ENCODE assay signal across 11 mouse cellular contexts in the genomic region with DNA sequence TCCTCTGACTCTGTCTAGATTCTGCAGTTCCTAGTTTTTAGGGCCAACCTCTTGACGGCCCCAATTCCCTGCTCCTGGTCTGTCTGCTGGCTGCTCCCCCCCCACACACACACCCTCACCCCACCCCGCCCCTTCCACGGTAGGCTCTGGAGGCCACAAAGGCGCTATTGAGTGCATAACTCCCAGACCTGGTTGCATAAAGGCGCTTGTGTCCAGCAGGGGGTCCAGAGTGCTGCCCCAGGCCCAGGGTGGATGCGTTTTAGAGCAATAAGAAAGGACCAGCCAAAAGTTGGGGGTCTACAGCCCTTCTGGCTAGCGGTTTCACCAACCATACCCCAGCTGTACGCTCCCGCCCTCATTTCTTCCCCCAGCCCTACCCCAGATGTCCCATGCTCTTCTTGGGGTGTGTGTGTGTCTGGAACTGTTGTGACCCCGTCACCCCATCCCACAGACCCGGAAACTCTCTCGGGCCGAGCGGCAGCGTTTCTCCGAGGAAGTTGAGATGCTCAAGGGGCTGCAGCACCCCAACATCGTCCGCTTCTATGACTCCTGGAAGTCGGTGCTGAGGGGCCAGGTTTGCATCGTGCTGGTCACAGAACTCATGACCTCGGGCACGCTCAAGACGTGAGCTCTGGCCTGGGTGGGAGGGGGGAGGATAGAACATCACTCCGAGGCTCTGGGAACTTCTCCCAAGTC. TPM values are rescaled to one million over a fixed set of nuclear protein-coding genes. Genes with fewer than 3 reads are reported as not detected.
DNase-seq lines count a peak whose midpoint lies in the region; ATAC-seq and TF ChIP-seq lines count a peak whose summit lies in the region.
"Had no signal": no experiment of that assay in that cellular context is flagged by ENCODE, and none has a peak within 500 bp of the region (broad histone marks: within the 10 kb centered on the region; RNA-seq: fewer than 3 reads in every experiment).

No protein-coding gene starts in this region.

- H3K9me3 ChIP-seq in heart, embryonic 12.5 days (replicated peaks): no peaks in the 10 kb centered on the region
- H3K9me3 ChIP-seq in G1E (replicated peaks): no peaks in the 10 kb centered on the region
- no peaks in the 10 kb centered on the region for H3K9me3 ChIP-seq in hindbrain, embryonic 16.5 days (ENCODE audit: control insufficient read depth, low read length)
- no peaks in the 10 kb centered on the region for H3K9me3 ChIP-seq in liver, embryonic 16.5 days (replicated peaks; ENCODE audit: control insufficient read depth, low read length)

- peaks cover 69% of the 10 kb centered on the region for H3K4me1 ChIP-seq in heart, embryonic 12.5 days (replicated peaks)
- H3K4me1 ChIP-seq in G1E (ENCODE audit: insufficient read depth, low read depth, low read length): peaks cover 66% of the 10 kb centered on the region
- peaks cover 30% of the 10 kb centered on the region for H3K4me1 ChIP-seq in hindbrain, embryonic 16.5 days (ENCODE audit: control insufficient read depth, insufficient read depth, low read depth, low read length)
- peaks cover 48% of the 10 kb centered on the region for H3K4me1 ChIP-seq in liver, embryonic 16.5 days (ENCODE audit: control insufficient read depth, low read depth, low read length)

- no peak for TF ChIP-seq CTCF in G1E (IDR thresholded peaks at IDR 0.05; ENCODE audit: low read depth, low read length)

- peak overlapping the region; percentile 89 for H3K9ac ChIP-seq in heart, embryonic 12.5 days
- H3K9ac ChIP-seq in hindbrain, embryonic 16.5 days (ENCODE audit: low read depth, low read length): no peak overlapping the region
- H3K9ac ChIP-seq in liver, embryonic 16.5 days (ENCODE audit: low read depth, low read length): peak overlapping the region; percentile 36; the same call in 1 of the 2 replicates

- ATAC-seq in heart, embryonic 12.5 days (ENCODE audit: insufficient number of reproducible peaks, low FRiP score): no peak
- no peak for ATAC-seq in G1E (ENCODE audit: extremely low read depth, insufficient number of reproducible peaks, low FRiP score, poor library complexity, severe bottlenecking)
- ATAC-seq in hindbrain, embryonic 16.5 days: no peak
- ATAC-seq in liver, embryonic 16.5 days (ENCODE audit: low read depth): no peak
- no peak for ATAC-seq in granulocyte monocyte progenitor cell, adult 5-6 weeks (replicated peaks; ENCODE audit: poor library complexity, severe bottlenecking)

- intact Hi-C loops in heart, postnatal 10 days (cut with DNase I): no loop called here

- 4% methylated on average over 24 of the region's 24 CpGs for WGBS in heart, embryonic 12.5 days
- 3% methylated on average over 24 of the region's 24 CpGs for WGBS in hindbrain, embryonic 16.5 days
- WGBS in liver, embryonic 16.5 days (ENCODE audit: insufficient replicate concordance): 6% methylated on average over 24 of the region's 24 CpGs

- H3K27ac ChIP-seq in heart, embryonic 12.5 days (ENCODE audit: poor library complexity, severe bottlenecking): no peak overlapping the region
- no peak overlapping the region for H3K27ac ChIP-seq in hindbrain, embryonic 16.5 days (ENCODE audit: low read depth, low read length)
- no peak overlapping the region for H3K27ac ChIP-seq in liver, embryonic 16.5 days (ENCODE audit: low read length)

- H3K36me3 ChIP-seq in heart, embryonic 12.5 days: peaks cover 8% of the 10 kb centered on the region
- peaks cover 66% of the 10 kb centered on the region for H3K36me3 ChIP-seq in G1E (replicated peaks)
- peaks cover 4% of the 10 kb centered on the region; the same call in 1 of the 2 replicates for H3K36me3 ChIP-seq in hindbrain, embryonic 16.5 days (ENCODE audit: control insufficient read depth, insufficient read depth, low read length)
- no peaks in the 10 kb centered on the region for H3K36me3 ChIP-seq in liver, embryonic 16.5 days (ENCODE audit: control insufficient read depth, insufficient read depth)

- peak overlapping the region; percentile 64 for H3K4me3 ChIP-seq in heart, embryonic 12.5 days
- peak overlapping the region; percentile 79 for H3K4me3 ChIP-seq in G1E (ENCODE audit: low read depth, low read length)
- H3K4me3 ChIP-seq in hindbrain, embryonic 16.5 days (ENCODE audit: low read length): no peak overlapping the region
- peak overlapping the region; percentile 80 for H3K4me3 ChIP-seq in liver, embryonic 16.5 days (ENCODE audit: low read depth, low read length)

- peak overlapping the region; percentile 87 for H3K4me2 ChIP-seq in heart, embryonic 12.5 days
- H3K4me2 ChIP-seq in hindbrain, embryonic 16.5 days (ENCODE audit: low read length): peak overlapping the region; percentile 20
- peak overlapping the region; percentile 98 for H3K4me2 ChIP-seq in liver, embryonic 16.5 days (ENCODE audit: low read depth, low read length)

- DNase-seq in heart, postnatal 10 days: no peak
- DNase-seq in G1E (ENCODE audit: low spot score): no peak
- DNase-seq in frontal cortex, postnatal 36 days (ENCODE audit: low spot score in 2 of 2): no peak
- no peak for DNase-seq in spleen, postnatal 14 days (ENCODE audit: low spot score in 2 of 2)
- DNase-seq: gastrocnemius, postnatal 25 days; thymus, postnatal 36 days had no signal

- H3K27me3 ChIP-seq in heart, embryonic 12.5 days (replicated peaks): peaks cover 38% of the 10 kb centered on the region
- no peaks in the 10 kb centered on the region for H3K27me3 ChIP-seq in G1E (ENCODE audit: insufficient read depth, low read length)
- H3K27me3 ChIP-seq in hindbrain, embryonic 16.5 days (replicated peaks; ENCODE audit: control insufficient read depth, insufficient read depth, low read length): peaks cover 40% of the 10 kb centered on the region
- H3K27me3 ChIP-seq in liver, embryonic 16.5 days (ENCODE audit: control insufficient read depth, insufficient read depth, low read depth, low read length): peaks cover 55% of the 10 kb centered on the region

RNA-seq across cellular contexts. Expression of a gene that starts 2.1 kb away (rescaled TPM):
- polyA plus RNA-seq in heart, embryonic 12.5 days (2016; fragmentation: Nextera tagmentation; extraction: Ambion mirVana): 14.0 TPM in 2 replicates
- total RNA-seq in heart, postnatal 10 days (2021): 1 to 10 TPM; 5.7 to 7.6 TPM
- 21.2 and 27.2 TPM in 2 replicates for total RNA-seq in G1E (2014; fragmentation: Nextera tagmentation)
- total RNA-seq in G1E (2017): 2.3 and 4.2 TPM in 2 replicates
- 45.0 and 48.7 TPM in 2 replicates for polyA plus RNA-seq in G1E (2012)
- polyA plus RNA-seq in hindbrain, embryonic 16.5 days (2015; fragmentation: Nextera tagmentation; extraction: Ambion mirVana): 7.2 and 7.3 TPM in 2 replicates
- polyA plus RNA-seq in liver, embryonic 16.5 days (2015; fragmentation: Nextera tagmentation; extraction: Ambion mirVana): 4.3 and 5.4 TPM in 2 replicates
- total RNA-seq in granulocyte monocyte progenitor cell, adult 5-6 weeks (2014; fragmentation: Nextera tagmentation): not detected in 2 replicates
- total RNA-seq in granulocyte monocyte progenitor cell, adult 5-6 weeks (2017): 2.6 TPM in 1 of 2 replicates, not detected in the other

RNA-seq across cellular contexts. Expression of a gene that starts 8.9 kb away (rescaled TPM):
- 98.8 and 101 TPM in 2 replicates for polyA plus RNA-seq in heart, embryonic 12.5 days (2016; fragmentation: Nextera tagmentation; extraction: Ambion mirVana)
- total RNA-seq in heart, postnatal 10 days (2021): 100 to 1,000 TPM in 1 of 2 experiments, 10 to 100 TPM in 1; 97.5 to 111 TPM
- total RNA-seq in G1E (2014; fragmentation: Nextera tagmentation) (482 and 539 TPM in 2 replicates), G1E (2017) (98.4 and 104 TPM in 2 replicates)
- polyA plus RNA-seq in G1E (2012): 140 and 170 TPM in 2 replicates
- polyA plus RNA-seq in hindbrain, embryonic 16.5 days (2015; fragmentation: Nextera tagmentation; extraction: Ambion mirVana): 128 and 131 TPM in 2 replicates
- polyA plus RNA-seq in liver, embryonic 16.5 days (2015; fragmentation: Nextera tagmentation; extraction: Ambion mirVana): 72.2 and 75.2 TPM in 2 replicates
- 176 and 203 TPM in 2 replicates for total RNA-seq in granulocyte monocyte progenitor cell, adult 5-6 weeks (2014; fragmentation: Nextera tagmentation)
- 76.7 and 80.4 TPM in 2 replicates for total RNA-seq in granulocyte monocyte progenitor cell, adult 5-6 weeks (2017)

RNA-seq across cellular contexts. Expression of a gene that starts 16.4 kb away (rescaled TPM):
- 0.81 and 1.5 TPM in 2 replicates for polyA plus RNA-seq in heart, embryonic 12.5 days (2016; fragmentation: Nextera tagmentation; extraction: Ambion mirVana)
- under 1 TPM; 0.14 to 0.57 TPM for total RNA-seq in heart, postnatal 10 days (2021)
- total RNA-seq in G1E (2014; fragmentation: Nextera tagmentation) (1.5 TPM in 1 of 2 replicates, not detected in the other), G1E (2017) (0.81 and 1.1 TPM in 2 replicates)
- polyA plus RNA-seq in G1E (2012): 0.02 TPM in 1 of 2 replicates, not detected in the other
- polyA plus RNA-seq in hindbrain, embryonic 16.5 days (2015; fragmentation: Nextera tagmentation; extraction: Ambion mirVana): 0.83 and 1.0 TPM in 2 replicates
- polyA plus RNA-seq in liver, embryonic 16.5 days (2015; fragmentation: Nextera tagmentation; extraction: Ambion mirVana): 0.70 and 0.74 TPM in 2 replicates
- total RNA-seq in granulocyte monocyte progenitor cell, adult 5-6 weeks (2014; fragmentation: Nextera tagmentation): not detected in 2 replicates
- total RNA-seq in granulocyte monocyte progenitor cell, adult 5-6 weeks (2017): 0.72 and 3.3 TPM in 2 replicates
- total RNA-seq: monocyte, adult 5-6 weeks had no signal

RNA-seq across cellular contexts. Expression of a gene that starts 16.5 kb away (rescaled TPM):
- polyA plus RNA-seq in heart, embryonic 12.5 days (2016; fragmentation: Nextera tagmentation; extraction: Ambion mirVana): 165 and 171 TPM in 2 replicates
- total RNA-seq in heart, postnatal 10 days (2021): 10 to 100 TPM; 84.2 to 92.6 TPM
- total RNA-seq in G1E (2014; fragmentation: Nextera tagmentation): 52.6 and 54.1 TPM in 2 replicates
- total RNA-seq in G1E (2017): 58.1 and 65.9 TPM in 2 replicates
- polyA plus RNA-seq in G1E (2012): 16.8 and 39.8 TPM in 2 replicates
- polyA plus RNA-seq in hindbrain, embryonic 16.5 days (2015; fragmentation: Nextera tagmentation; extraction: Ambion mirVana): 226 and 232 TPM in 2 replicates
- polyA plus RNA-seq in liver, embryonic 16.5 days (2015; fragmentation: Nextera tagmentation; extraction: Ambion mirVana): 77.7 and 79.9 TPM in 2 replicates
- total RNA-seq in granulocyte monocyte progenitor cell, adult 5-6 weeks (2014; fragmentation: Nextera tagmentation): 53.2 and 61.3 TPM in 2 replicates
- total RNA-seq in granulocyte monocyte progenitor cell, adult 5-6 weeks (2017): 32.3 and 35.5 TPM in 2 replicates

RNA-seq across cellular contexts. Expression of a gene that starts 16.6 kb away (rescaled TPM):
- 233 and 245 TPM in 2 replicates for polyA plus RNA-seq in heart, embryonic 12.5 days (2016; fragmentation: Nextera tagmentation; extraction: Ambion mirVana)
- total RNA-seq in heart, postnatal 10 days (2021): 100 to 1,000 TPM; 146 to 180 TPM
- total RNA-seq in G1E (2014; fragmentation: Nextera tagmentation): not detected in 2 replicates
- total RNA-seq in G1E (2017): 0.27 TPM in 1 of 2 replicates, not detected in the other
- polyA plus RNA-seq in G1E (2012): 0.04 and 0.10 TPM in 2 replicates
- 100 and 108 TPM in 2 replicates for polyA plus RNA-seq in hindbrain, embryonic 16.5 days (2015; fragmentation: Nextera tagmentation; extraction: Ambion mirVana)
- 20.8 and 21.8 TPM in 2 replicates for polyA plus RNA-seq in liver, embryonic 16.5 days (2015; fragmentation: Nextera tagmentation; extraction: Ambion mirVana)
- total RNA-seq in granulocyte monocyte progenitor cell, adult 5-6 weeks (2014; fragmentation: Nextera tagmentation): not detected in 2 replicates
- total RNA-seq in granulocyte monocyte progenitor cell, adult 5-6 weeks (2017): 0.98 and 1.4 TPM in 2 replicates
- total RNA-seq: monocyte, adult 5-6 weeks had no signal

Comparison
In these comparisons a context has a peak if more than half of its experiments do, and no peak if none do; other contexts are left out.
1. H3K4me2 ChIP-seq: peak in every context shown above with its lines; median percentile 98 in liver, embryonic 16.5 days; 87 in heart, embryonic 12.5 days; 20 in hindbrain, embryonic 16.5 days.